Mouse (Mus musculus) cerebellum, adult 9-11 months (tissue): ENCODE results near the gene Nacc1.
A peak's percentile ranks its signal among the peaks of the same experiment; 100 is the strongest.

Experiments
- DNase-seq: peaks from one replicate; pipeline ENCODE4 v3.0.0; 2022

Nacc1 gene

DNA sequence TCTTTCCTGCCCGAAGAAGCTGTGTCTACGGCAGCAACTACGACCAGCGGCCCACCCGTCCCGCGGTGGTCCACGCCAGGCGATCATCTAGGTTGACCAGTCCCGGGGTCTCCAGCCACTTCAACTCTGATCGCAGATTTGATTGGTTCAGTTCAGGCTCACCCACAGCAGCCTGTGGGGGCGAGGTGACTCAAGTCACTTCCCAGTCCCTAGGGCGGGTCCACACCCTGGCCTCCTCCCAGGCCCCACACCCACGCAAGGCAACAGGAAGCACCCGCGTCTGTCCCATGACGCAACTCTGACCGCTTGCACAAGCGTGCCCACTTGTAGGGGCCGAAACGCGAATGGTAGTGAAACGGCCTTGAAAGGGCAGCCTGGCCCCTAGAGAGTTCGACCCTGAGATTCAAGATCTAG, 26.2 kb downstream of the Nacc1 start:
- peak; percentile 83 for DNase-seq

DNA sequence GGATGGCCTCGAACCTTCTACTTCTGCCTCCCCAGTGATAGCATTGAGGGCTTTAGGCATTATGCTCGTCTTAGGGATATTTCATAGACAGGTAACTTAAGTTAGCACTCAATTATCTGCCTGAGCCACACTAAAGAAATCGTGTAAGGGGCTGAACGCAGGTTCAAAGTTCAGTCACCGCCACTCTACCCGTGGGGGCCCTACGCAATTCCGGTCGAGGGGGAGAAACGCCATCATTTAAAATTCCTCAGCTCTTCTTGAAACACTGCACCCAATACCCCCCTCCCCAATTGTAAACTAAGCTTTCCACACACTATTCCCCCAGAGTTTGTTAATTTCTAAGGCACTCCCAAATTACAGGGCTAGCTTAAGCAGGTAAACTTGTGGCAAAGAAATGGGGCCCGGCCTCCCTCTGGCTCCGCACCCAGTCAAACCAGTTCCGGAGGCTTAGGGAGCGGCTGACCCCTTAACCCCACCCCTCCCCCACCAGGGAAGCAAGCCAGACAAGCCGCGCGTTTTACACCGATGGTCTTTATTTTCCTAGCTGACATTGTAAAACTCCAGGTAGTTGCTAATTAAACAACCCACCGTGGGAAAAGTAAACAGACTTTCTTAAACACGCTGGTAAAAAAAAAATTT, 26.7 kb downstream of the Nacc1 start:
- peak; percentile 47 for DNase-seq

DNA sequence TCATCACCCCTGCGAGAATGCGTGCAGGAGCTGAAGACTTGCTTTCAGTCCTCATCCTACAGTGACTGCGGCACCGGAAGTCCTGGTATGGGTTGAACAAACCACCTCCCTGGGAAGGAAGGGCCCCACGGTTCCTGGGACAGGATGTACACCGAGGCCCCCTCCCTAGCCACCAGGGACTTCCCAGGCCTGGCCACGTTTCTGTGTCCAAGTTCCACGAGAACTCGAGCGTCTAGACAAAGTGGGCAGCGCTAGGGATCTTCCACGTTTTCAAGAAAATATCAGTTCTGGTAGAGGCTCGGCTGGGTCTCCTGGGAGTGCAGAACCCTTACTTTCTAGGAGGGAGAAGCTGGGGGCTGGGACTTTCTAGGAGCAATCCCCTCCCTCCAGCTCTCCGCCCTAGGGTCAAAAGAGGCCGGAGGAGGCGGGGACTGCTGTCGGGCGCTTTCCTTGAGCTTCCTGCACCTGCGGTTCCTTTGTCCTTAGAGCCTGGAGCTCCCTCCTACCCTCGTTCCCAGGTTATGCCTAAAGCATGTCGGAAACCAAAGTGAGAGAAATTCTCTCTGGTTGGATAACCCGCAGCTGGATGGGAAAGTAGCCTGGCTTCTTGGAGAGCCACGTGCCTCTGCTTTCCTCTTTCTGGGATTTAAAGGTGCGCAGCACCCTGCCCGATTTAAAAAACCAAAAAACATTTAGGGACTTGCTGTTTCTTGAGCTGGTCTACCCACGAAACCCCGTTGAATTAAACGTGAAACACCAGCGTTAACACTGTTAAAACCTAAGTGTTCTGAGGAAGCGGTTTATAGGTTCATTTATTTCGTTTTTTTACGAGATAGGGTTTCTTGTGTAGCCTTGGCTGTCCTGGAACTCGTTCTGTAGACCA, 27.5 kb downstream of the Nacc1 start:
- DNase-seq = no peak

DNA sequence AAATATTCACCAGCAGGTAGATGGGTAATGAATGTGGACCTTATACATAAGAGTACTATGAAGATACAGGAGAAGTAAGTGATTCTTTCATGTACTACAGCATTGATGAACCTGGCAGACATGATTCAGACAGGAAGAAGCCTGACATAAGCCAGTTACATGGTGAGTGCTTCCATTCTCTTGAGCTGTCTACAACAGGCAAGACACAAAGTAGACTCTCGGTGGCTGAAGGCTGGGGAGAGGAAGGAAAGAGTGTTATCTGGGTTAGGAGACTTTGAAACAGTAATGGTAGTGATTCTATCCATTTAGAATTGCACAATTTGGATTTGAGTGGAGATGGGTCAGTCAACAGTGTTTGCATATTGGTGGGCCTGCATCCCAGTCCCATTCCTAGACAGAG, 28.7 kb downstream of the Nacc1 start:
- no peak for DNase-seq

DNA sequence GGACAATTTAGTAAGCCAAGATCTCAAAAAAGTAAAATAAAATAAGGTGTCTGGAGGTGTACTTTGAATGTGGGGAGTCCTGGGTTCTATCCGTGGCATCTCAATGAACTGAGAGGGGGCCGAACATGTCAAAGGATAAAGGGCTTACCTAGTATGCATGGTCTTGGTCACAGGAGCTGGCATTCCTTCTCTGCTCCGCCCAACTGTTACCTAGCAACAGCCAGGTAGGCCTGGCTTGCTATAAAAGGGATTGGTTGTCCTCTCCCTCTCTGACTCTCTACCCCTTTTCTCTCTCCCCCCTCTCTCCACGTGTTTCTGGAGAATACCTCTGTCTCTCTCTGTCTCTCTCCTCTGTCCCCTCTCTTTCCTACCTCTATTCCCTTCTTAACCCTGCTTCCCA, 30.0 kb downstream of the Nacc1 start:
- no peak for DNase-seq

DNA sequence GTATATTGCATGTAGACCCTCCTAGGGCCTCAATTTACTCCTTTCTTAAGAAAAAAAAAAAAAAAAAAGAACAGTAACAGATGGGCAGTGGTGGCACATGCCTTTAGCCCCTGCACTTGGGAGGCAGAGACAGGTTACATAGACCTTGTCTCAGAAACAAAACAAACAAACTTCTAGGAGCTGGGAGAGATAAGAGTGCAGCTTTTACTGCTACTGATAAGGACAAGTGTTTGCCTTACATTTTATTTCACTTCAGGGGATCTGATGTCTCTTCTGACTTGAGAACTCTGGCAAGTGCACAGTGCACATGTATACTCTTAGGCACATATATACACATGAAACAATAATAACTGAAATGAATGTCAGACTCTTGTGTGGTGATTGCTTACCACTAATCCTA, 30.5 kb downstream of the Nacc1 start:
- no peak for DNase-seq

DNA sequence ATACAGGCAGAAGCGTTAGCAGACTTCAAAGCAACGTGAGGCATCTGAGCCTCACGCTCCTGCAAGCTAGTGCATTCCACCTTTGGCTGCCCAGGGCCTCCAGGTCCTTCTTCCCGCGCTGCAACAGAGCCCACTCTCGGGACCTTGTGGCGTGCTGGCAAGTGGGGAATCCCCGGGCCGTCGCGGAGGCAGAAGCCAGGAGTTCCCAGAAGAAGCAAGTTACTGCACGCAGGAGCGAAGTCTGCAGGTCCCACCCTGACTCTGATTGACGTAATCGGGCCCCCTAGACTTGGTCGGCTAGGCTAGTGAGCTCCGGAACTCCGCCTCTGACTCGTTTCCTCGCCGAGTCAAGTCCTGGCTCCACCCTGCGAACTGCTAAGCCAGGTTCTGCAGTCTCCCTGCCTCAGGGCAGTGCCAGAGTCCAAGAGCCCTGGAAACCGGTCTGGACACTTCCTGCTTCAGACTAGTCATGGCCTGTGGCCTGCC, 31.0 kb downstream of the Nacc1 start:
- DNase-seq = peak; percentile 66

DNA sequence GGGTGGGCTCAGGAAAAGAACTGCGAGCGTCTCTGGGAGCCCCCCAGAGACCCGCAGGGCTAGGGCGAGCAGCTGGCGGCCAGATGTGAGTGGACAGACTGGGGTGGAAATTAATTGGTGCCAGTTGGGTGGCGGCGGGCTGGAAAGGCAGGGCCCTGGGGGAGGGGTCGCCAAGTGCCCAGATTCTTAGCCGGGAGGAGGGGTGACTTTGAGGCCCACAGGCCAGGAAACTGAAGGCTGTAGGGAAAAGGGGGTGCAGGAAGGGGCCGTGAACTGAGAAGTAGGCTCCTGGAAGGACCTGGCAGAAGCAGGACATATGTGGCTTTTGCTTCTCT, 31.5 kb downstream of the Nacc1 start:
- DNase-seq = no peak

DNA sequence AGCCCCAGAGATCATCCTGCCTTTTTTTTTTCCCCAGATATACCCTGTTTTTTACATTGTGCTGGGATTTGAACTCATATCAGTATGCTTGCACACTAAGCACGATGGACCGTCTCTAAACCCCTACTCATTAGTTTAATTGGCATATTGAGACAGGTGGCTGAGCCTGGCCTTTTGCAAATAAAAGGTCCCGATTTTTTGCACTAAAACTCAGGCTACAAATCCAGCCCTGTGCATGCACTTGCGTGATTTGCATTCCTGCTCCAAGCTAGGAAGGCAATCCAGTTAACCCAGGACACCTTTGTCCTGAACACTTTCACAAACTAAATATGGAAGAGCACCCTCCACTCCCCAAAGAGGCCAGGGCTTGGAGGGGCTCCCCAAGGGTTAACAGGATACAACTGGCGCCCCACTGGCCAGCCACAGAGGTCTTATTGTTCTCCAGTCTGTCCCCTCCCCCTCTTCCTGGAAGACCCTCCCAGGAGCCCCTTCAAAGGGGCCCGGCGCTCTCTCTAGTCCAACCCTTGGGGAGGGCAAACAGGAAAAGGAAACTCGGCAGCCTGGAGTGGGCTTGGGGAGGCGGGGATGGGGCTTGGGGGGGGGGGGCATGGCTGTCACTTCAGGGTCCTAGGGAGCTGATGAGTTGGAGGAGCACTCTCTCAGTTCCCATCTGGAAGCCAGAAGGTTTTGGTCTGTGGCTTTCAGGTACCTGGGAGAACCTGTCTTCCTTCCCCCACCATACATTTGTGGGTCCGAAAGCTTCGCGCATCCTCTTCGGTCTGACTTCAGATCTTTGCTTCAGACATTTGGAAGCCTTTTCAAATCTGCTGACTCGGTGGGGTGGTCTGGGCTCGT, 32.1 kb downstream of the Nacc1 start:
- no peak for DNase-seq

DNA sequence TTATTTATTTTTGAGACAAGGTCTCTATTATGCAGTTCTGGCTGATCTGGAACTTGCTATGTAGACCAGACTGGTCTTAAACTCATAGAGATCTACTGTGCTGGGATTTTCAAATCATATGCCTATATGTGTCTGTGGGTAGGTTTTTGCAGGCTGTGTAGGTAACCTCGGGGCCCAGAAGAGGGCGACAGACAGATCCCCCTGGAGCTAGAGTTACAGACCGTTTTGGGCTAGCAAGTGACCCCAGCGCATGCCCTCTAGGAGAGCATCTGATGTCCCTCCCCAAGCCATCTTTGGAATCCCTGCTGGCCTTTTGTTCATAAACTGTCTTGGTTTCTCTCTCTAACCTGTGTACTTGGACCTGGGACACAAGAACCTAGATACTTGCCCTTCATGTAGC, 33.1 kb downstream of the Nacc1 start:
- no peak for DNase-seq

DNA sequence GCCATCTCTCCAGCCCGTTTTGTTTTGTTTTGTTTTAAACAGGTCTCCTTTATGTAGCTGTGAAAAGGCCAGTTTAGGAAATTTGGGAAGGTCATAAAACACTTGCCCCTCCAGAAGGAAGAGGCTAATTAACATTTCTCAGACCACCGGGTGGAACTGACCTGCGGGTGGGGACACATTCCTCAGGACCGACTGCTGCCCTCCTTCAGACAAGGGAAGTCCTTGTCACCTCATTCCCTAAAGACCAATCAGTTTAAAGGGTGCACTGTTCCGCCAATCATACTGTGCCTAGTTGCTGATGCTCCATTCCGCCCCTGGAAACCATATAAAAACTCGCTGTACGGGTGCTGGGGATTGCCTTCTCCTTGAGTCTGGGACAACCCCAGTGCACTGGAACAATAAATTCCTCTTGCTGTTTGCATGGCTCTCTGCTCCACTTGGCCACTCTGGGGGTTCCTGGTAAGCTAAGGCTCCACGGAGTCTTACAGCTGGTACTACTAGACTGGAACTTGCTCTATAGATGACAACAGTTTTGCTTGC, 34.5 kb downstream of the Nacc1 start:
- no peak for DNase-seq

DNA sequence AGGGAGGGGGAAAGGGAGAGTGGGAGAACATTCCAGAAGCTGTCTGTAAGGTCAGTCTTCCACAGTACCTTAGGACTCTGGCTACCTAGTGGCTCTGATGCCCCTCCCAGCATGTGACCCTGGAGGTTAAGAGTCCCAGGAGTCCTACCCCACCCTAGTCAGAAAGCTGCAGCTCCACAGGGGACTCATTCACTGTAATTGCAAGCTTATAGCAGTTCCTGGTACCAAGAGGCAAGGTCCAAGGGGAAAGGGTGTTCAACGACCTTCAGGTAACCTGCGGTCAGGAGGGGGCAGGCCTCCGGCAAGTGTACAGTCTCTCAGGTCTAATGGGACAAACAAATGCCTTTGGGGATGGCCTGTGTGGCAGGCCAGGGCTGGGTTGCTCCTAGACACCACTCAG, 37.4 kb downstream of the Nacc1 start:
- no peak for DNase-seq

DNA sequence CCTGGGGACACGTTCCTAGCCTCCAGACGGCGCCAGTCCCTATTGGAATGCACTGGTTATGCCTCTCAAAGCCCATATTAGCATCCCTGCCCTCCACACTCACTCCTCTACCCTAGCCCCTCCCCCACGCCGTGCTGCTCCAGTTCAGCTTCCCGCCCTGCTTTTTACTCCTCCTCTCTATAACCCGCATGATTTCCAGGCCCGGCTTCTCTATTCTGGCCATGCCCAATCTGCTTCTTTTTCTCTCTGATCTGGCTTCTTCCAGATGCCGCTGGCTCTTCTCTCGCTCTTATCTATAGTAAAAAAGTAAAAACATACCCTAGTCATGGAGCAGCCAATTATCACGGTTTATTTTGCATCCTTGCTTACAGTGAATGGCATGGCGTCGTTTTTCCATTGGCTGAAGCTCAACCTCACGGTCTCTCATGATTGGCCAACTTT, 40.2 kb downstream of the Nacc1 start:
- DNase-seq = no peak

DNA sequence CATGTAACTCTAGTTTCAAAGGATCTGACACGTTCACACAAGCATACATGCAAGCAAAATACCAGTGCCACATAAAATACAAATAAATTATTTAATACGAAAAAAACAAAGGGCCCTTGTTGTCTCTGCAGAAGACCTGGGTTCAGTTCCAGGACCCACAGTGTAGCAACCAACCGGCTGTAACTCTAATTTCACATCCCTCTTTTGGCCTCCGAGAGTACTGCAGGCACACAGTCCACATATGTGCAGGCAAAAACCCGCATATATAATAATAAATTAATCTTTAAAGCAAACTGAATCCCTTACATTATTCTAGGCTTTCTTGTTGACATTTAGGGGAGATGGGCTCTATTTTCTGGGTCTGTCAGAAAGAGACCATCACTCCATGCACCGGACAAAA, 40.9 kb downstream of the Nacc1 start:
- DNase-seq = no peak

DNA sequence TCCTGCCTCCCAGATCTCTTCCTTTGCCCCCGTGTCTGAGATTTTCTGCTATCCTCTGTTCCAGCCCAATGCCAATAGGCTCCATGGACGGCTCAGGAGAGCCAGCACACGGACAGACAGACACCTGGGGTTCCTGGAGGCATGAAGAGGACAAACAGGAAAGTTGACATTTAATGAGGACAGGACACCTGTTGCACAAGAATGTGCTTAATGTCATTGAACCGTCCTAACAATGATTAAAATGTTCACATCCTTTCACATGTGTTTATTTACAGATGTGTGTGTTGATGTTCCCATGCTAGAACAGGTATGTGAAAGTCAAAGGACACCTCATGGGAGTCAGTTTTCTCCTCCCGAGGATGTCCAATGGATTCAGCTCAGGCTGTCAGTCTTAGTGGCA, 44.6 kb downstream of the Nacc1 start:
- no peak for DNase-seq

DNA sequence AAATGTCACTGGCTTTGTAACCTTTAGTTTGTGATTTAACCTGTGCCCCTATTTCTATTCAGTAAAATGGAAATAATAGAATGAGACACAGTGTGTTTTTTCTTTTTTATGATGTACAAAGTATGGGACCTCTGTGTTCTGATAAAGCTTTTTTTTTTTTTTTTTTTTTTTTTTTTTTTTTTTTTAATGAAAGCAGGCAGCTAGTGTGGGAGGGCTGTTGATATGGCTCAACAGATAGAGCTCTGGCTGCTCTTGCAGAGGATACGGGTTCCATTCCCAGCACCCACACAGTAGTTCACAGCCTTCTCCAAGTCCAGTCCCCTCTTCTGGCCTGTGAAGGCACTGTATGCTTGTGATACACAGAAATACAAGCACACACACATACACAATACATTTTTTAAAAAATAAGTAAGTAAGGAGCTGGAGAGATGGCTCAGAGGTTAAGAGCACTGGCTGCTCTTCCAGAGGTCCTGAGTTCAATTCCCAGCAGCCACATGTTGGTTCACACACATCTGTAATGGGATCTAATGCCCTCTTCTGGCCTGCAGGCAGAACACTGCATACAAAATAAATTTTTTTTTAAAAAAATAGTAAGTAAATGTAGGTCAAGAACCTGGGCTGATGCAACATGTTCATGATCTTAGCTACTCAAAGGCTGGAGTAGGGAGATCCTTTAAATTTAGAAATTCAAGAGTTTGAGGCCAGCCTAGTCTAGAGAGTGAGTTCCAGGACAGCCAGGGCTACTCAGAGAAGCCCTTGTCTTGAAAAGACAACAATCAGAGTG, 45.9 kb downstream of the Nacc1 start:
- DNase-seq = no peak

DNA sequence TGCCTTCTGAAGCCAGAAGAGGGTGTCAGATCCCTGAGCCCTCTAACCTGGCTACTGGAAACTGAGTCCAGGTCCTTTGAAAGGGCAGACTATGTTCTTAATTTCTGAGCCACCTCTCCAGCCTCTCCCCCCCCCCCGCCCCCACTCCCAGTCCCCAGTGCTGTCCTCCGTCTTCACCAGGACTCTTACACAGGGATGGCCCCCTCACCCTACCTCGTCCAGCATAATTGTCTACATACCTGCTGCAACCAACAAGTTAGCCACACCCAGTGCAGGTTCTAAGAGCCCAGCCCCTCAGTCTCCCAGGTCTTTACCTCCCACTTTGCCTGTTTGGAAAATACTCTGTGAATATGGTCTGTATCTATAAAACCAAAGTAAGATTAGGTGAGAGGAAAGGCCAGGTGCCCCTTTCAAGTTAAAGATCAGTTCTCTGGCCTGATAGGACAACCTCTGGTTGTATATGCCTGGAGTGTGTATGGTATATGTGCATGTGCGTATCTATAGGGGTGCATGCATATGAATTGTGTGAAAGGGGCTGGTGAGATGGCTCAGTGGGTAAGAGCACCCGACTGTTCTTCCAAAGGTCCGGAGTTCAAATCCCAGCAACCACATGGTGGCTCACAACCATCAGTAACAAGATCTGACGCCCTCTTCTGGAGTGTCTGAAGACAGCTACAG, 46.9 kb downstream of the Nacc1 start:
- no peak for DNase-seq

DNA sequence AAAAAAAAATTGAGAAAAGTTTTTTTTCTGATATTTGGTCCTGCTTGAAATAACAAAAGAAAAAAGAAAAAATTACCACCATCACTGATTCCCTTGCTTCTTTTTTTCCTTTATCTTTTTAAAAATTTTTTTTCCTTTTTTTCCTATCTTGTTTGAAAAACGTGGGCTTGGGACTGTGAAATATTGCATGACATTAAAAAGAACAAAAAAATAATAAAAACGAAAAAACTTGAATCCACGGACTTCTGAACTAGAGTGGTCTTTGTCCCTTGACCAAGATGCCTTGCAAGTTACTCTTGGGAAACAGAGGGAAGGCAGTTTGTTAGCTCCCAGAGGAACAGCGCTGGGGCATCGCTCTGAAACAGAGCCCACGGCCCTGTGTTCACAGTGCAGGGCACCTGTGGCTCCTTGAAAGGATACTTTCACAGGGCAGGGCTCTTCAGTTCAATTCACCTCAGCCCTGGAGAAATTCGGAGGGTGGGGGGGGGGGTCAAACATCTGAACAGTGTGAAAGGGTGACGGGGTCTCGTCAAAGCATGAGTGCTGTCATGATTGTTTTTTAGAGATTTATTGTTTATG, 47.6 kb downstream of the Nacc1 start:
- DNase-seq = no peak

DNA sequence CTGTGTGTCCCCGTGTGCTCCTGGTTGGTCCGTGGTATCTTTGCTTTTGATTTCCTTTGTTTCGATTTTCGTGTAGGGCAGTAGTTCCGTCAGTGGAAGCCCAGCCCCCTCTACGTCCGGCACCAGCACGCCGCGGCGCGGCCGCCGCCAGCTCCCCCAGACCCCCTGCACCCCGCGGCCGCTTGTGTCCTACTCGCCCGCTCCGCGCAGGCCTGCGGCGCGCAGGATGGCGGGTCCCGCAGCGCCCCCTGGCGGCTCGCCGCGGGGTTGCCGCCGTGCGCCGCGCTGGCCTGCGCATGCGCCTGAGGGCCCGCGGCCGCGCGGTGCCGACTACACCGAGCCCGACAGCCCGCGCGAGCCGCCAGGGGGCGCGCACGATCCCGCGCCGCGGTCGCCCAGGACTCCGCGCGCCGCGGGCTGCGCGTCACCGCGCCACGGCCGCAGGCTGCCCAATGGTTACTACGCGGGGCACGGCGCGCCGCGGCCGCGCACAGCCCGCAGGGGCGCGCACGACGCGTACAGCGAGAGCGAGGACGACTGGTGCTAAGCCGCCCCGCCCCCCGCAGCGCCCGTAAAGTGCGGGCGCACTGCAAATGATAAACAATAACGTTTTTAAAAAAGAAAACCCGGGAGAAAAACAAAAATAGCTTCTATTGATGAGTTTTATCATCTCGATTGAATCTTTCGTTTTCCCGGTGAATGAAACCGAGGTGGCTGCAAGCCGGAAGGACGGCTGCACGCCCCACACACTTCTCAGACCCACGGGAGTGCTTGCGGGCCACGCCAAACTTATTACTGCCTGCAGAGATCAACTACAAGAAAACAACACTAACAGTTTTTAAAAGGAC, 48.3 kb downstream of the Nacc1 start:
- DNase-seq = peak; percentile 94

DNA sequence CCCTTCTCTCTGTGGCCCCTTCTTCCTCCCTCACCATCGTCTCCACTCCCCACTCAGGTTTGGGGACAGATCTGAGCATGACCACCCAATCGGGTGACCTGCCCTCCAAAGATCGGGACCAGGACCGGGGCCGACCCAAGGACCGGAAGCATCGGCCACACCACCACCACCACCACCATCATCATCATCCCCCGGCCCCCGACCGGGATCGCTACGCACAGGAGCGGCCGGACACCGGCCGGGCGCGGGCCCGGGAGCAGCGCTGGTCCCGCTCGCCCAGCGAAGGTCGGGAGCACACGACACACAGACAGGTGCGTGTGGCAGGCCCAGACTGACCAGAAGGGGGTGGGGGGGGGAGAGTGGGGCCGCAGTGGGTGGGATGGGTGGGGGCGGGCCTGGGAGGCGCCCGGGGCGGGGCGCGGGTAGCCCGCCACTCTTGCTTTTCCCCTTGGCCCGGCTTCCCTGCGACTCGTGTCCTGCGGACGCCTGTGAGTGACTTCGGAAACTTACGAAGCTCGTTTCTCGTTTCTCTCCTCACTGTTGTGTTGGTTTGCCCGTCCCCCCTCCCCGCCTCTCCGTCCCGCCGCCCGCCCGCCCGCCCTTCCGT, 49.0 kb downstream of the Nacc1 start:
- peak; percentile 74 for DNase-seq
